Mouse (Mus musculus) liver, embryonic 14.5 days (tissue): ENCODE data around the gene Ddn.

ENCODE experiments used
- CTCF ChIP-seq: IDR thresholded peaks from 2 replicates; pipeline ENCODE4 v1.5.1; 2016; ENCODE audit warnings: antibody characterized with exemption, low read depth, control low read depth
- EP300 ChIP-seq: IDR thresholded peaks from 2 replicates; pipeline ENCODE4 v1.6.1; 2016; ENCODE audit warnings: antibody characterized with exemption, low read depth

DNA sequence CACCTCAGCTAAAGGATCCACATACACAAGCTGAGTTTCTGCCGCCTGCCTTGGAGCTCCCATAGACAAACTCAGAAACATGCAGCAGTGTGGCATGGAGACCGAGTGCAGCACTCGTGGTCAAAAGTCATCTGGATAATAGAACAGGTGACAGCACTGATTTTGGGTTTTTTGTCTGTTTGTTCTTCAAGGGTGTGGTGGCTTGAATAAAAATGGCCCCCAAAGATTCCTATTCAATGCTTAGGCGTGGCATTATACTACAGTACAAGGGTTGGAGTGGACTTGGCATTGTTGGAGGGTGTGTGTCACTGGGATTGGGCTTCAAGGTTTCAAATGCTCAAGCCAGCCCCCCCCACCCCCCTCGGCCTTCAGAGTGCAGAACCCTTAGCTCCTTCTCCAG, 12.9 kb upstream of the Ddn start:
- TF ChIP-seq CTCF = no peak
- no peak for TF ChIP-seq EP300
